Mouse (Mus musculus) forelimb bud, embryonic 11.5 days (tissue): ENCODE data around the gene Amelx.

Experiments used
- DNase-seq: peaks from one replicate; pipeline ENCODE4 v3.0.0-alpha.2; 2012; ENCODE audit warnings: low read depth, low spot score

Gene Amelx

GRCm38 (mm10) chrX:169187100-169187499 is at the start of gene Amelx:
Gene Amelx (minus strand): TSS chrX:169187200.
- DNase-seq: no peak

GRCm38 (mm10) chrX:169222357-169223062 is 35.5 kb upstream of the Amelx start:
- DNase-seq: no peak

GRCm38 (mm10) chrX:169220064-169220463 is 33.1 kb upstream of the Amelx start:
- DNase-seq: no peak

- no peak for DNase-seq
Measured at GRCm38 (mm10) chrX:169210019-169210418, 23.0 kb upstream of the Amelx start.

- DNase-seq: no peak
Measured at GRCm38 (mm10) chrX:169178634-169179033, 8.4 kb downstream of the Amelx start.

GRCm38 (mm10) chrX:169173796-169174195 is 13.2 kb downstream of the Amelx start:
- DNase-seq: peak; percentile 4

- DNase-seq: no peak
Measured at GRCm38 (mm10) chrX:169170981-169171380, 16.0 kb downstream of the Amelx start.

- no peak for DNase-seq
Measured at GRCm38 (mm10) chrX:169158385-169158784, 28.6 kb downstream of the Amelx start.

GRCm38 (mm10) chrX:169153805-169154204 is 33.2 kb downstream of the Amelx start:
- DNase-seq: no peak

GRCm38 (mm10) chrX:169140467-169140866 is 46.5 kb downstream of the Amelx start:
- DNase-seq: no peak

- no peak for DNase-seq
Measured at GRCm38 (mm10) chrX:169139758-169140157, 47.2 kb downstream of the Amelx start.
